In genomic region chr13:57889708-57890107, GRCm38 (mm10) we compare ENCODE assay signal across 1 mouse cellular context.
TF ChIP-seq lines count a peak whose summit lies in the region.

No protein-coding gene starts in this region.

TF ChIP-seq in myocyte, 11 proteins besides CTCF, POLR2A, EP300 and RAD21 (continued from another document):
- peak in 1 of 3 experiments; percentile 58 for TF ChIP-seq MYOG (IDR thresholded peaks at IDR 0.05; ENCODE audit: control insufficient read depth in 1 of 3, insufficient read depth in 1 of 3, insufficient read length in 2 of 3, low read depth in 2 of 3)
- TF ChIP-seq TCF3 (IDR thresholded peaks at IDR 0.05; ENCODE audit: insufficient read length, low read depth): no peak
- TF ChIP-seq REST (IDR thresholded peaks at IDR 0.05; ENCODE audit: insufficient read depth, insufficient read length): no peak
- no peak for TF ChIP-seq TCF12 (IDR thresholded peaks at IDR 0.05; ENCODE audit: insufficient read depth, poor library complexity, severe bottlenecking)
- peak in 2 of 3 experiments; percentile 42 to 60 for TF ChIP-seq MYOD1 (IDR thresholded peaks at IDR 0.05; ENCODE audit: control insufficient read depth in 1 of 3, insufficient read length in 2 of 3, low read depth in 2 of 3)
TF ChIP-seq in myocyte: peak in this region for 2.
